Mouse (Mus musculus) cerebellum, adult 18-20 months (tissue): ENCODE measurements around the gene Sept9.

Experiments used
- DNase-seq, 2 experiments: peaks; one replicate each; pipeline ENCODE4 v3.0.0; 2021

The Sept9 gene

GRCm38 (mm10) chr11:117199282-117200175, at the start of gene Sept9:
Gene Sept9 (plus strand): TSS chr11:117199661.
- no peak for DNase-seq

DNA sequence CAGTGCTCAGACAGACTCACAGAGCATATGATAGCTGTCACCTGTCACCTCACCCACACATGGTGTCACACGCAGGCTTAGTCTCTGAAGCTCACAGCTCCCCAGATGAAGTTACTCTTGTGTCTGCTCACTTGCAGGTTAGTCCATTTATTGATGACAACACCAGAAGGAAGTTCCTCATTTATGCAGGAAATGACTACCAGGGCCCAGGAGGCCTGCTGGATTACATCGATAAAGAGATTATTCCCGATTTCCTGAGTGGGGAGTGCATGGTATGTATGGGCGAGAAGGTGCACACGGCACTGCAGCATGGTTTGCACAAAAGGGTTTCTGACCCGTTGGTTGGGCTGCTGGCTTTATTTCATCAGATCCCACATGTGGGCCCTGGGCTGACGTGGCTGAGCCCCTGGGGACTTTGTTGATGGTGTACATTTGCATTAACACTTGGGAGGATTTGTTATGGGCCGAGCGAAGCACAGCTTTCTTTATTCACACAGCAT, 48.9 kb upstream of the Sept9 start:
- no peak for DNase-seq

DNA sequence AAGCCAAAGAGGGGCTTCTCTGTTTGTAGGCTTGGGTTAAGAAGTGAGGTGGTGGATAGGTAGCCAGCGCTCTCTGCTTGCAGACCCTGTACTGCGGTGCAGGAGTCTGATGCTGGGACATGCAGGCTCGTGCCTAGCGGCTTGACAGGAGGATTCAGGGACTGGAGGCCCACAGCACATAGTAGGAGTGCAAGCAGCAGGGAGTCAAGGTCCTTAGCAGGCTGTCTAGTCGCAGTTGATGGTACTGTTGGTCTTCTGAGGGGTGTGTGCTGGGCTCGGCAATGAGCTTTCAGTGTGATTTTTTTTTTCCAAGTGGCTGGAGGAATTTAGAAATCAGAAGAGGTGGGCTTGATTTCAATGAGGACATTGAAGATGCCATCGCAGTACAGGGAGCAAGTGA, 48.0 kb upstream of the Sept9 start:
- DNase-seq: no peak

GRCm38 (mm10) chr11:117152541-117152940, 46.9 kb upstream of the Sept9 start:
- no peak for DNase-seq

- no peak for DNase-seq
These were observed 45.9 kb upstream of the Sept9 start for GRCm38 (mm10) chr11:117153553-117153952.

DNA sequence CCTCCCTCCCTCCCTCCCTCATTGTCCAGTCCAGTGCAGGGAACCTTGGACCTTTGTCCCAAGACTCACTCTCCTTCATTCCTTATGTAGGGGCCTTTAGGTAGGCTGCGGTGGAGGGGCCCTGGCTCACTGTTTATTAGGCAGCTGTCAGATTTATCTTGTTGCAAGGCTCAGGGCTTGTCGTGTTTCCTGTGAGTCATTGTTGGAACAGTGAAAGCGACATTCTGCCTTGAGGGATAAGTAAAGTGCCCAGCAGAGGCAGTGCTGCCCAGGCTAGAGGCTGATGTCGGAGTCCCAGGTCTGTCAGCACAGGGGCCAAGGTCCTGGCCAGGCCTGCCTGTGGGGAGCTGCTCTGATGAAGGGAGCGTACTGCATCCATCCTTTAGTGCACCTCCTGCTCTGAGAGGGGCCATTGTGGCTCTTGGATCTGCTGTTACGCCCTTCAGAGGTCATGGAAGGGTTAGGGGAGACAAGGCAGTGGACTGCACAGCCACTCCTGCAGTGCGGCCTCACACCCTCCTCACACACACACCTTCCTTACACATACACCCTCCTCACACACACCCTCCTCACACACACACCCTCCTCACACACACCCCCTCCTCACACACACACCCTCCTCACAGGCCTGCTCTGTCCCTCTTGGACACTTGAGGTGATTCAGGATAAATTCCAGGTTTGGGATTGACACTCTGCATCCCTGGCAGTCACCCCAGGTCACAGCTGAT, 45.2 kb upstream of the Sept9 start:
- peak in 1 of 2 experiments; percentile 58 for DNase-seq

GRCm38 (mm10) chr11:117156725-117157124, 42.7 kb upstream of the Sept9 start:
- DNase-seq: no peak

DNA sequence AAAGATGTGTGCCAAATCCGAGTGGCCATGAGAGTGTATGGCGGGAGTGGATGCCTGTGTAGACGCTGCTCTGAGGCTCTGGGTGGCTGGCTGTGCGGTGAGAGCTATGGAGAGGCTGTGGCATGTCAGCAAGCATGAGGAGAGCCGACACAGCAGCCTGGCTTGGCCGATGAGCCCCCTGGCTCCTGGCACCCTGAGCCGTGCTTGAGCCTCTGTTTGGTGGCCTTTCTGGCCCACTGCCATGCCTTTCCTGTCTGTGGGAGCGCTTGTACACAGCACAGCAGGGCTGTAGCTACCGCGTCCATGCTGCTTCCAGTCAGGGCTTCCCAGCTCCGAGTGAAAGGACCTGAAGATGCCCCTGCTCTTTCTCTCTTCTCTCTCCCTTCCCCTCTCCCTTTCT, 41.1 kb upstream of the Sept9 start:
- DNase-seq: peak; percentile 60 to 65

DNA sequence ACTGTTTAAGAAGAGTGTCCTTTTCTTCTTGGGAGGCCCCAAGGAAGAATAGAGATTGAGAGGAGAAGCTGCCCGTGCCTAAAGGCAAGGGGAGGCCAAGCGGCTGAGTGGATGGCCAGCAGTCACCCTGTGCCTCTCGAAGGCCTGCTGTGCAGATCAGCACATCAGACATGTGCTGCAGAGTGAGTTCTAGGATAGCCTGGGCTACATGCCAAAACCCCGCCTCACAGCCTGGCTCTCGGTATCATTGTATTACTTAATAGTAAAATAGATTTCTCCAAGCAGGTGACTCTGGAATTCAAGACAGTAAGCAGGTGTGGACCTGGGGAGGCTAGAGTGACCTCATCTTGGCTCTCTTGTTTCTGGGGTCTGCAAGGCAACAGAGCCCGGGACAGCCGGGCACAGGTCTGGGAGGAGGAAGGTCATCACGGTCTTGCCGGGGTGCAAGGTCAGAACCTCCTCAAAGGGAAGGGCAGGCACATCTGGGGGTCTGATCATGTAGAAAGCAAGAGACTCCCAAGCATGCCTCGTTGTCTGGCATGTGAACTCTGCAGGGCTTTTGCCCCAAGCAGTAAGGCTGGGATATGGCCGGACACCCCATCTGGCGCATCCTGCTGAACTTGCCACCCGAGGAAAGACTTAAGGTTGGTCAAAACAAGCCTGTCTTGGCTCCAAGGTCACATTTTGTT, 40.1 kb upstream of the Sept9 start:
- DNase-seq: peak; percentile 73 to 75

DNA sequence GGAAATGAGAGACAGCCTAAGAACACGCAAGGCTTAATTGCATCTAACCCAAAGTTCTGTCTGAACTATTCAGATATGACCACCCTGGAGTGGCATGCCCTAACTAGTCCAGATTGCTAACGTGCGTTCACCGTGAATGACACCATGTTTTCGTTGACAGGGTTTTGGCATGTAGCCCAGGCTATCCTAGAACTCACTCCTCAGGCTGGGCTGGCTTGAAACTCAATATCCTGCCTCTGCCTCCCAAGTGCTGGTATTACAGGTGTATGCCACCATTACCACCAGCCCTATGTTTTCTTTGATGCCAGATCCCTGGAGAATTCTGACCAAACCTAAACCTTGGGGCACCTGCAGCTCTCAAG, 39.5 kb upstream of the Sept9 start:
- no peak for DNase-seq

DNA sequence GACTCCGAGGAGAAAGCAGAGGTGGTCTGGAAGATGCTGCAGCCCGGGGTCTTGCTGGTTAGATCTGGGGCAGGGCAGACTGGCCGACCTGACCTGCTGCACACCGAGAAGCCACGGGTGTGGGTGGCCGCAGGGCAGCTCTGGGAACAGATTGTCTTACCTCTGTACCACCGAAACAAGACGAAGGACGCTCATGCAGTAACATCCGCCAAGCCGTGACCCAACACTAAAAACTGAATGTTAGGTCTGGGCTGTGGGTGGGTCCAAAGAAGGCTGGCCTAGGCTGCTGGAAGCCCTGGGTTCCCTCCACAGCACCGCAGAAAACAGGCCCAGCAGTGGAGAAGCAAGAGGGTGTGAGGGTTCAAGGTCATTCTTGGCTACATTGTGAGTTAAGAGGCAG, 38.7 kb upstream of the Sept9 start:
- DNase-seq: no peak

GRCm38 (mm10) chr11:117161574-117161973, 37.9 kb upstream of the Sept9 start:
- DNase-seq: no peak

DNA sequence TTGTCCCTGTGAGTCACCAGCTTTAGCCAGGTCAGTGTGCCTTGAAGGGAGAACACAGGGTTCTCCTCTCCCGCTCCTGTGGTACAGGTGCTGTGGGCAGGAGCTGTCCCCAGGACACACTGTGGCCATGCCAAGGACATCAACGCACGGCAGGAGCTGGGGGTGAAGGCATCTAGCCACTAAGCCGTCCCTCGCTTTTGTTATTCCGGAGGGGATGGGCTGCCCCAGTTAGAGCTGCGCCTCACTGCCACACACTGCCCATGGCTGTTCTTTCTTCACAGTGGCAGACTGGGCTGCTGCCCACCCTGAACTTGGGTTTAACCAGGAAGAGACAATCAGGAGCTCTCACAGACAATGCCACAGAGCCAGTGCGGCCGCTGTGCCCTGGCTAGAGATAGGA, 36.4 kb upstream of the Sept9 start:
- peak; percentile 63 to 72 for DNase-seq

GRCm38 (mm10) chr11:117163771-117164170, 35.7 kb upstream of the Sept9 start:
- no peak for DNase-seq

GRCm38 (mm10) chr11:117168278-117169087, 31.0 kb upstream of the Sept9 start:
- DNase-seq: peak; percentile 52 to 66

DNA sequence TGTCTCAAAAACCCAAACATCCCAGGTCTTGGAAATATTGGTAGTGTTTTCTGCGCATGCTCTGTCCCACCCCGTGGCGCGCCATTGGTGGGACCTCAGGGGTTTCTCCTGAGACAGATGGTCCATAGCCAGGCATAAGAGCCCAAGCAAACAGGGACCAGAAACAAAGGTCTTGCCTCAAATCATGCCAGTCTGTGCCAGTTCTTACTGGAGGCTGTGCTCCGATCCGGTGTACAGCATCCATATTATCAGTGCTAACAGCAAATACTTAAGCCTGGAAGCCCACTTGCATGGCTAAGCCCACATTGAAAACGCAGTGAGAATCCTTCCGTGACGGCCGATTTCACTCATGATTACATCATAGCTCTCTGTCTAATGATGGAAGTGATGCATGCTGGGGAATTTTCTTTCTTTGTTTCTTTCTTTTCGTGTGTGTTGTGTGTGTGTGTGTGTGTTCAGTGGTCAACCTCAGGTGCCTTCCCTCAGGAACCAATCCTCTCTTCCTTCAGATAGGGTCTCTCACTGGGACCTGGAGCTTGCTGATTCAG, 30.3 kb upstream of the Sept9 start:
- DNase-seq: peak in 1 of 2 experiments; percentile 58

GRCm38 (mm10) chr11:117169801-117170565, 29.5 kb upstream of the Sept9 start:
- DNase-seq: peak in 1 of 2 experiments; percentile 11

DNA sequence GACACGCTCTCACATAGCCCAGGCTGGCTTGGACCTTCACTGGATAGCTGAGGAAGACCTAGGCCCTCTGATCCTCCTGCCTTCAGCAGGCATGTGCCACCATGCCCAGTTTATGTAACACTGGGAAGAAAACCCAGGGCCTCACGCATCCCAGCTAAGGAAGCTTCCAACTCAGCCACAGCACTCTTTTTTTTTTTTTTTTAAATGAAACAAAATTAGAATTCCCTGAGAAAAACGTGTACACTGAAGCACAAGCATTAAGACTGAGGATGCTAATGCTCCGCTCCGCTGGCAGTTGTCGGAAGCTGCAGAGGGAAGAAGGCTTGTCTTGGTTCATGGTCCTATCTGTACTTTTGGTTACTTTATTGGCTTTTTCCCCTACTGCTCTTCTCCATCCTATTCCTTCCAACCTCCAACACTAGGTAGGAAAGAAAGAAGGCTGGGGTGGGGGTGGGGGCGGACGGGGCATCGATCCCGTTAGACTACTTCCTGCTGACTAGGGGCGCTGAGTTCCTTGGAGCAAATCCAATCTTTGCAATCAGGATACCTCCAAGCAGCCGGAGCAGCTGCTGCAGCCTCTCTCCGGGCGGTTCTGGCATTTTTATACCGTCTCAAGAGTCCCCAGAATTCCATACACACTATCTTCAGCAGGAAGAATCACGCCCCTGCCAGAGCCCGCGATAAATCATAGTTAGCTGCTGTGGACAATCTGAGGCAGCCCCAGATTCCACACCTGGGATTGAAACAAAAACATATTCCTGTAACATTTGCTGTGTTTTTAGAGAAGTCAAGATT, 25.2 kb upstream of the Sept9 start:
- no peak for DNase-seq

GRCm38 (mm10) chr11:117174924-117175323, 24.5 kb upstream of the Sept9 start:
- DNase-seq: no peak

DNA sequence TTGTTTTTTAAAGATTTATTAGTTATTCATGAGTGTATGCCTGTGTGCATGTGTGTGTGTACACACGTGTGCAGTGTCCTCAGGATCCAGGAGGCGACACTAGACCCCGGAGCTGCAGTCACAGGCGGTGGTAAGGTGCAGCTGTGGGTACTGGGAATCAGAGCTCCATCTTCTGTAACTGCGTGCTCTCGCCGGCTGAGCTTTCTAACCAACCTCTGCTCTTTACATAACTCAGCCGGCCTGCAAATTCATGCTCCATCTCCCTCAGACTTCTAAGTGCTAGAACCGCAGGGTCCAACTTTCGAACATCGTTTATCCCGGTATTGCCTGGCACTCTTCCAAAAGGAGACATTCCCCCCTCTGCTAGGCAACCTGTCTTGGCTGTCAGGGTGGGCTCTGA, 24.0 kb upstream of the Sept9 start:
- peak in 1 of 2 experiments; percentile 10 for DNase-seq
